Mouse (Mus musculus) heart, postnatal 0 days (tissue): ENCODE results near the gene Tmem207. TPM values are rescaled to one million over a fixed set of nuclear protein-coding genes. Genes with fewer than 3 reads are reported as not detected.
"Not testable (repeated sequence)": the region's sequence is repeated elsewhere in the genome, so short reads cannot be mapped to it uniquely, and the experiment has no call there.

Experiments
- ATAC-seq: fragments of 200-750 bp; cut with Nextera tagmentation; 2 replicates; pipeline ENCODE4 v1.8.0; 2017; ENCODE audit warnings: low read depth, moderate number of reproducible peaks, moderate library complexity; ENCODE audit not compliant: insufficient read depth
- DNase-seq: peaks from one replicate; pipeline ENCODE4 v3.0.0-alpha.2; 2016; ENCODE audit warnings: low spot score
- H3K27ac ChIP-seq: fragments of 300-500 bp; sonication (generic); 2 replicates; pipeline ENCODE4 v1.5.1; 2014; ENCODE audit warnings: low read depth, mild to moderate bottlenecking
- H3K27me3 ChIP-seq: fragments of 300-500 bp; sonication (generic); 2 replicates; pipeline ENCODE4 v1.6.1; 2014; ENCODE audit warnings: low read length, mixed read lengths; ENCODE audit not compliant: control insufficient read depth, insufficient read depth
- H3K36me3 ChIP-seq: fragments of 300-500 bp; sonication (generic); replicated peaks from 2 replicates; pipeline ENCODE4 v1.6.1; 2014; ENCODE audit warnings: low read length, mixed read lengths; ENCODE audit not compliant: control insufficient read depth, insufficient read depth
- H3K4me1 ChIP-seq: fragments of 300-500 bp; sonication (generic); 2 replicates; pipeline ENCODE4 v1.6.1; 2014; ENCODE audit warnings: antibody characterized with exemption; ENCODE audit not compliant: control insufficient read depth, insufficient read depth
- H3K4me2 ChIP-seq: fragments of 300-500 bp; sonication (generic); 2 replicates; pipeline ENCODE4 v1.6.1; 2014; ENCODE audit warnings: low read depth, mild to moderate bottlenecking, low read length, moderate library complexity
- H3K4me3 ChIP-seq: fragments of 300-500 bp; sonication (generic); 2 replicates; pipeline ENCODE4 v1.5.1; 2014; ENCODE audit warnings: low read depth, low read length
- H3K9ac ChIP-seq: fragments of 300-500 bp; sonication (generic); replicated peaks from 2 replicates; pipeline ENCODE4 v1.6.1; 2014; ENCODE audit warnings: low read depth, low read length, mixed read lengths
- H3K9me3 ChIP-seq: fragments of 300-500 bp; sonication (generic); replicated peaks from 2 replicates; pipeline ENCODE4 v1.6.1; 2016; ENCODE audit warnings: low read length; ENCODE audit not compliant: control insufficient read depth
- CTCF ChIP-seq: IDR thresholded peaks from 2 replicates; pipeline ENCODE4 v1.5.1; 2016; ENCODE audit warnings: antibody characterized with exemption, control low read depth, low read depth
- EP300 ChIP-seq: IDR thresholded peaks from 2 replicates; pipeline ENCODE4 v1.6.1; 2016; ENCODE audit warnings: antibody characterized with exemption, low read depth
- WGBS: fragments of 180-500 bp; shearing (Covaris S2); extraction: QIAGEN DNeasy Blood & Tissue Kit; methylation state at CpG from one replicate; pipeline ENCODE4 v1.1.7; 2014; 5-methylcytosine and 5-hydroxymethylcytosine counted together
- polyA plus RNA-seq: library from polyadenylated mRNA; unstranded; fragments of >200 nt; fragmentation: Nextera tagmentation; extraction: Ambion mirVana; gene quantifications from 2 replicates; pipeline ENCODE4 v1.2.1, GENCODE M21; 2015
- total RNA-seq: library from RNA; depleted of rRNA; stranded (reverse); fragments of >200 nt; gene quantifications from 2 replicates; pipeline ENCODE4 v1.2.3, GENCODE M21; 2014; ENCODE audit warnings: low replicate concordance

Tmem207 gene
- total and polyA plus RNA-seq, 2 experiments from 2014 or later, result not detected

- Histone ChIP-seq H3K9me3 (no peaks in the 10 kb centered on the region), H3K36me3 (no peaks in the 10 kb centered on the region), H3K27me3 (no peaks in the 10 kb centered on the region), H3K4me2 (no peak overlapping the region), H3K4me1 (no peaks in the 10 kb centered on the region), H3K4me3 (no peak overlapping the region), H3K9ac (no peak overlapping the region), H3K27ac (no peak overlapping the region)
- ATAC-seq (no peak), DNase-seq (no peak)
- WGBS, result 78% methylated on average over 1 of the region's 1 CpGs
- no peak for TF ChIP-seq EP300
- no peak for TF ChIP-seq CTCF
Measured at GRCm38 (mm10) chr16:26530451-26530850, 3.9 kb upstream of the Tmem207 start.

- Histone ChIP-seq H3K9me3 (no peaks in the 10 kb centered on the region), H3K4me3 (no peak overlapping the region), H3K36me3 (no peaks in the 10 kb centered on the region), H3K4me2 (no peak overlapping the region), H3K4me1 (no peaks in the 10 kb centered on the region), H3K27me3 (no peaks in the 10 kb centered on the region), H3K9ac (no peak overlapping the region), H3K27ac (no peak overlapping the region)
- 77% methylated on average over 10 of the region's 10 CpGs for WGBS
- no peak for ATAC-seq
- TF ChIP-seq EP300, result no peak
- no peak for TF ChIP-seq CTCF
- no peak for DNase-seq
Measured at GRCm38 (mm10) chr16:26527931-26528666, 1.5 kb upstream of the Tmem207 start.

GRCm38 (mm10) chr16:26525832-26526231 lies 737 bp downstream of the Tmem207 start:
- WGBS, result 77% methylated on average over 5 of the region's 5 CpGs
- no peak overlapping the region for H3K4me2 ChIP-seq
- H3K9ac ChIP-seq, result no peak overlapping the region
- DNase-seq (no peak), ATAC-seq (no peak)
- TF ChIP-seq CTCF (no peak), EP300 (no peak)
- no peaks in the 10 kb centered on the region for H3K4me1 ChIP-seq
- H3K36me3 ChIP-seq, result no peaks in the 10 kb centered on the region
- H3K27me3 ChIP-seq, result no peaks in the 10 kb centered on the region
- no peaks in the 10 kb centered on the region for H3K9me3 ChIP-seq
- H3K27ac ChIP-seq, result no peak overlapping the region
- H3K4me3 ChIP-seq, result no peak overlapping the region

DNA sequence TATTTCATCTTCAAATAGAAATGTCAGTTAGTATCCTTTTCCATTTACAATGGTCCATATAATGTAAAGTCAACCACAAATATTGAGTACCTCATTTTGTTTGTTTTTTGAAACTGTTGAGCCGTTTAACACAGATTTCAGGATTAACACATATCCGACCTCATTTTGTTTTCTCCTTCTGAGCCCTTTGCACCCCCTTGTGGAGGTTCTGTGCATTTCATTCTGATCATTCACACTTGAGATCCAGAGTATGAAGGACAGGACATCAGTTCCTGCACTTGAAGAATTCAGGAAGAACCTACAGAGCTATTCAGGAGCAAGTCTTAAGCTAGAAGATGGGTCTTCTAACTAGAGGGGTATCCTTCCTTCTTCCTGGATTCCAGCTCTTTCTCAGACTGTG lies 7.0 kb downstream of the Tmem207 start:
- DNase-seq (no peak), ATAC-seq (no peak)
- Histone ChIP-seq H3K36me3 (no peaks in the 10 kb centered on the region), H3K9ac (no peak overlapping the region), H3K9me3 (no peaks in the 10 kb centered on the region), H3K4me2 (no peak overlapping the region), H3K4me3 (no peak overlapping the region), H3K4me1 (no peaks in the 10 kb centered on the region), H3K27ac (no peak overlapping the region), H3K27me3 (no peaks in the 10 kb centered on the region)
- TF ChIP-seq CTCF (peak; percentile 58), EP300 (no peak)
- WGBS, result 35% methylated on average over 2 of the region's 2 CpGs

DNA sequence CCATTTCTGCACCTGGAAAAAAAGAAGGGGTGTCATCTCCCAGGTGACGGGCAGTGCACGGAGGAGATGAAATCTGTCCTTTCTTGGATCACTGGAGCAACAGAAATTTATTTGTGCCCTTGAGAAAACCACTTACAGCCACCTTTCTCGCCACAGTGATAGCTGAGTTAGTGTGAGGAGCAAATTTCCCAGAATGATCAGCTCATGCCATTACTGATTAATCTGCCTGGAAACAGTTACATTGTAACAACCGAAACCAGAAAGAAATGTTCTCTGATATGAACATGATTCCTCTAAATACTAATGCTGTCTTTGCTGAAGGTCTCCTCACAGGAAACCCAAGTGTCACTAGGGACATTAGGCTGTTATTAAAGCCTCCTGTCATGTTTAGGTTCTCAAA lies 21.6 kb downstream of the Tmem207 start:
- Histone ChIP-seq H3K27ac (no peak overlapping the region), H3K27me3 (no peaks in the 10 kb centered on the region), H3K9ac (no peak overlapping the region), H3K4me2 (no peak overlapping the region), H3K9me3 (no peaks in the 10 kb centered on the region), H3K4me1 (no peaks in the 10 kb centered on the region), H3K4me3 (no peak overlapping the region), H3K36me3 (no peaks in the 10 kb centered on the region)
- 80% methylated on average over 4 of the region's 4 CpGs for WGBS
- TF ChIP-seq CTCF, result no peak
- no peak for TF ChIP-seq EP300
- DNase-seq, result no peak
- ATAC-seq, result no peak

DNA sequence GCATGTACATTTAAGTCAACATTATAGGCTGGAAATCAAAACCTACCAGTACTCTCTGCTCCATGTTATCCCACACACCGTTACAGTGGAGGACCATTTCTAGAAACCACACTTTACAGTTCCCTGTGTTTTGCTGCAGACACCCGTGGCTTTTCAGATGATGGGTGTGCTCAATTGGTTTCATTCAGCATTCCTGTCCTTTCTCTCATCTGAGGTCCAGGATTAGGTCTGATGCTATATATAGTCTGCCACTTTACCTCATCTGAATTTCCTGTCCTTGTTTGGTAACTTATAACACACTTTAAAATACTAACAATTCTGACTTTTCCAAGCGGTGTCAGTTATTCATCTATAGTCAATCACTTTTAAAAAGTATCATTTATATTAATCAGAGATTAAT lies 25.8 kb downstream of the Tmem207 start:
- Histone ChIP-seq H3K27me3 (no peaks in the 10 kb centered on the region), H3K9ac (no peak overlapping the region), H3K9me3 (no peaks in the 10 kb centered on the region), H3K27ac (no peak overlapping the region), H3K4me2 (no peak overlapping the region), H3K4me3 (no peak overlapping the region), H3K4me1 (no peaks in the 10 kb centered on the region), H3K36me3 (no peaks in the 10 kb centered on the region)
- peak; percentile 60; the same call in 1 of the 2 replicates for ATAC-seq
- peak; percentile 37 for DNase-seq
- TF ChIP-seq CTCF (no peak), EP300 (no peak)
- 42% methylated on average over 3 of the region's 3 CpGs for WGBS

DNA sequence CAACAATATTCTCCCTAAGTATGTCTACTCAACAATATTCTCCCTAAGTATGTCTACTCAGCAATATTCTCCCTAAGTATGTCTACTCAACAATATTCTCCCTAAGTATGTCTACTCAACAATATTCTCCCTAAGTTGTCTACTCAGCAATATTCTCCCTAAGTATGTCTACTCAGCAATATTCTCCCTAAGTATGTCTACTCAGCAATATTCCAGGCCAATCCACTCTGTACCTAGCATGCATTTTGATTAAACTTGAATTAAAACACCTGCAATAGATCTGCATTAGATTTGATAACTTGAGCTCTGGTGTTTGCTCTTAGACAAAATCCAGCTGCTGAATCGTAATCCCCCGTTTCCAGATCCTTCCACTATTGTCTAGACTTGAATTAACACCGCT lies 26.9 kb downstream of the Tmem207 start:
- H3K4me1 ChIP-seq, H3K4me3 ChIP-seq, H3K4me2 ChIP-seq, H3K9ac ChIP-seq, ATAC-seq, H3K9me3 ChIP-seq, H3K27me3 ChIP-seq, DNase-seq, H3K36me3 ChIP-seq, H3K27ac ChIP-seq: not testable (repeated sequence)
- 90% methylated on average over 3 of the region's 3 CpGs for WGBS
